Mouse (Mus musculus) hindbrain, embryonic 13.5 days (tissue): ENCODE measurements around the gene CK137956. TPM values are rescaled to one million over a fixed set of nuclear protein-coding genes. Genes with fewer than 3 reads are reported as not detected.

ENCODE experiments used
- ATAC-seq: fragments of 200-750 bp; cut with Nextera tagmentation; 2 replicates; pipeline ENCODE4 v1.8.0; 2017; ENCODE audit warnings: moderate TSS enrichment; ENCODE audit not compliant: low FRiP score
- H3K27ac ChIP-seq: fragments of 300-500 bp; sonication (generic); 2 replicates; pipeline ENCODE4 v1.5.1; 2015; ENCODE audit warnings: inconsistent platforms, mild to moderate bottlenecking, moderate library complexity
- H3K27me3 ChIP-seq: fragments of 300-500 bp; sonication (generic); 2 replicates; pipeline ENCODE4 v1.6.1; 2015; ENCODE audit warnings: mild to moderate bottlenecking, inconsistent platforms
- H3K36me3 ChIP-seq: fragments of 300-500 bp; sonication (generic); 2 replicates; pipeline ENCODE4 v1.6.1; 2015; ENCODE audit warnings: mild to moderate bottlenecking, inconsistent platforms
- H3K4me1 ChIP-seq: fragments of 300-500 bp; sonication (generic); replicated peaks from 2 replicates; pipeline ENCODE4 v1.6.1; 2015; ENCODE audit warnings: inconsistent platforms
- H3K4me2 ChIP-seq: fragments of 300-500 bp; sonication (generic); 2 replicates; pipeline ENCODE4 v1.6.1; 2015; ENCODE audit warnings: inconsistent platforms, mild to moderate bottlenecking, moderate library complexity
- H3K4me3 ChIP-seq: fragments of 300-500 bp; sonication (generic); 2 replicates; pipeline ENCODE4 v1.5.1; 2015; ENCODE audit warnings: mild to moderate bottlenecking, inconsistent platforms
- H3K9ac ChIP-seq: fragments of 300-500 bp; sonication (generic); 2 replicates; pipeline ENCODE4 v1.6.1; 2015; ENCODE audit warnings: mild to moderate bottlenecking, inconsistent platforms
- H3K9me3 ChIP-seq: fragments of 300-500 bp; sonication (generic); 2 replicates; pipeline ENCODE4 v1.6.1; 2016; ENCODE audit warnings: inconsistent platforms
- WGBS: fragments of 180-500 bp; shearing (Covaris S2); methylation state at CpG from one replicate; pipeline ENCODE4 v1.1.7; 2015; 5-methylcytosine and 5-hydroxymethylcytosine counted together
- polyA plus RNA-seq: library from polyadenylated mRNA; unstranded; fragments of >200 nt; fragmentation: Nextera tagmentation; extraction: Ambion mirVana; gene quantifications from 2 replicates; pipeline ENCODE4 v1.2.1, GENCODE M21; 2015

CK137956 gene
- polyA plus RNA-seq, 1 experiment from 2014 or later = 0.69 TPM

DNA sequence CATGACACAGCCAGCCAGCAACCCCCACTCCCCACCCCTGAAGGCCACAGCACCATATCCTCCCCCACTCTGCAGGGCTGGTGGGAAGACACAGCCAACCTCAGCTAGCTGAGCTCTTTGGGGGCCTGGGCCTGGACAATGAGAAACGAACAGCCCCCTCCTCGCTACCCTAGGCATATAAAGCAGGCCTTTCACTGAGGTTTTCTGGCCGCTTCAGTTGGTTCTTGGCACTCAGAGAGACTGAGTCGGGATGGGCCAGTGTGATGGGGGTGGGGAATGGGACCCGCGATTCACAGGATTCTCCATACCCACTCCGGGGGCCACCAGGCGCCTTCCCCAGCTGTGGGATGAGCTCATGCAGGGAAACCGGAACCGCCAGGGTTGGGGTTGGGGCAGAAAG is 15.1 kb upstream of the CK137956 start:
- peaks cover 47% of the 10 kb centered on the region for H3K4me1 ChIP-seq
- 6% methylated on average over 10 of the region's 10 CpGs for WGBS

DNA sequence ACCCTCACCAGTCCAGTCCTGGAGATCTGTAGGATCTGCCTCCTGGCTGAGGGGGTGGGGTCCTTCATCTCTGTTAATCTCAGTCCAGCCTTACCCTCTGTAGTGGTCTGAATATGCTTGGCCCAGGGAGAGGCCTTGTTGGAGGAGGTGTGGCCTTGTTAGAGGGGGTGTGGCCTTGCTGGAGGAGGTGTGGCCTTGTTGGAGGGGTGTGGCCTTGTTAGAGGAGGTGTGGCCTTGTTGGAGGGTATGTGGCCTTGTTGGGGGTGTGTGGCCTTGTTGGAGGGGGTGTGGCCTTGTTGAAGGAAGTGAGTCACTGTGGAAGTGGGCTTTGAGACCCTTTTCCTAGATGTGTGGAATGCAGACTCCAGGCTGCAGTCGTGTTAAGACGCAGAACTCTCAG is 13.7 kb upstream of the CK137956 start:
- H3K4me3 ChIP-seq = no peak overlapping the region
- no peak overlapping the region for H3K4me2 ChIP-seq
- no peak for ATAC-seq
- no peak overlapping the region for H3K27ac ChIP-seq
- 93% methylated on average over 2 of the region's 2 CpGs for WGBS
- H3K27me3 ChIP-seq = peaks cover 39% of the 10 kb centered on the region
- no peaks in the 10 kb centered on the region for H3K36me3 ChIP-seq
- no peak overlapping the region for H3K9ac ChIP-seq
- peaks cover 33% of the 10 kb centered on the region for H3K4me1 ChIP-seq
- no peaks in the 10 kb centered on the region for H3K9me3 ChIP-seq

More for the DNA sequence above, 15.1 kb upstream of the CK137956 start:
- H3K4me3 ChIP-seq = peak overlapping the region; percentile 74; the same call in 1 of the 2 replicates
- no peaks in the 10 kb centered on the region for H3K9me3 ChIP-seq
- peak overlapping the region; percentile 89 for H3K27ac ChIP-seq
- ATAC-seq = peak; percentile 66
- peak overlapping the region; percentile 83 for H3K4me2 ChIP-seq
- H3K27me3 ChIP-seq = peaks cover 36% of the 10 kb centered on the region
- no peaks in the 10 kb centered on the region for H3K36me3 ChIP-seq
- H3K9ac ChIP-seq = peak overlapping the region; percentile 87

DNA sequence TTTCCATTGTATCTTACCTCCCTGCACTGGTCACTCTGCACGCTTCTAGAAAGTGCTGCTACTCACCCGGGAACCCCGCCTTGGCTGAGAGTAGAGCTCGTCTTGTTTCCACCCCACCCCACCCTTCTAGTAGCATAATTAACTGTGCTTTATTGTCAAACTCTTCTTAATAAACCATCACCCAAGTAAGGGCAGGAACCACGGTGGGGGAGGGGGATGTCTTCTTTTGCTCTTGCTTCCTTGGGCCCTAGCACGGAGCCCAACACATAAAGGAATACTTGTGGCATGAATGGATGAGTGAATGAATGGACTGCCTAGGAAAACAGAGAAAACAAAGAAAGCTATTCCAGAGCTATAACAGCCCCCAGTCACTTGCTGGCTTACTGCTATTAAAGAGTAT is 10.4 kb upstream of the CK137956 start:
- 27% methylated on average over 6 of the region's 6 CpGs for WGBS
- Histone ChIP-seq H3K27ac (no peak overlapping the region), H3K4me2 (no peak overlapping the region), H3K4me1 (peaks cover 8% of the 10 kb centered on the region), H3K9me3 (no peaks in the 10 kb centered on the region), H3K36me3 (no peaks in the 10 kb centered on the region), H3K4me3 (no peak overlapping the region), H3K9ac (no peak overlapping the region), H3K27me3 (peaks cover 41% of the 10 kb centered on the region)
- no peak for ATAC-seq

DNA sequence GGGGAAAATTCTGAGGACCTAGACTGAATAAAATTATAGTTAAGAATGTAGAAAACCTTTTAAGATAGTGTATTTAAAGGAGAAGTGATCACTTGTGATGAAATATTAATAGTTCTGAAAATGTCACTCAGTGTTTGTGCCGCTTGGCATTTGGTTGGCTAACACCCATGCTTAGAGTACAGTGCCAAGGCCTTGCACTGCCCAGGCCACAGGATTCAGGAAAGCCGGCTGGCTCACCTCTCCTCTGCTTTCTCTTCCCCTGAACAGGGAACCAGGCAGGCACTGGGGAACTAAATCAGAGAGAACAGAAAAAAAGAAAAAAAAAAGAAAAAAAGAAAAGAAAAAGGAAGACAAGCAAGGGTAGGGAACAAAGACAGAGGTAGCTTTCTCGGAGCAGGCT is 2.2 kb upstream of the CK137956 start:
- no peak for ATAC-seq
- Histone ChIP-seq H3K4me2 (no peak overlapping the region), H3K9ac (no peak overlapping the region), H3K27me3 (peaks cover 36% of the 10 kb centered on the region), H3K4me1 (peaks cover 26% of the 10 kb centered on the region), H3K36me3 (no peaks in the 10 kb centered on the region), H3K27ac (no peak overlapping the region), H3K4me3 (no peak overlapping the region), H3K9me3 (no peaks in the 10 kb centered on the region)
- 78% methylated on average over 3 of the region's 3 CpGs for WGBS

DNA sequence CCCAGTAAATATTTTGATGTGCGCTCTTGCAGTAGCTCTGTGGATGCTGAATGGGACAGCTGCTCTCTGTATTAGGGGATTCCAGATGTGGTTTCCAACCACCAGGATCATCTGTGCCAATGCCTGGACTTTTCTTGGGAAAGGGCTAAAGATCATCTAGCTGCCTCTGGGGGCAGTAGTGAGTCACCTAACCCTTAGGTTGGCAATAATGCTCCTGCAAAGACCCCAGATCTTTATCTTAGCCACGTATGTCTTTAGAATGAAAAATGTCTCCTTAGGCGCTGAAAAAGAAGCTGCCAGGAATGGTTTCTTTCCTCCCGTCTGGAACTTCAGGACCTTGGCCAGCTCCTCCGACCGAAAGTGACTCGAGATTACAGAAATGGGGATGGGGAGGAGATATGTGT is 731 bp downstream of the CK137956 start:
- Histone ChIP-seq H3K9me3 (no peaks in the 10 kb centered on the region), H3K4me2 (no peak overlapping the region), H3K4me1 (peaks cover 26% of the 10 kb centered on the region), H3K9ac (no peak overlapping the region), H3K27me3 (peaks cover 36% of the 10 kb centered on the region), H3K27ac (no peak overlapping the region), H3K36me3 (no peaks in the 10 kb centered on the region), H3K4me3 (no peak overlapping the region)
- ATAC-seq = no peak
- 9% methylated on average over 7 of the region's 7 CpGs for WGBS

DNA sequence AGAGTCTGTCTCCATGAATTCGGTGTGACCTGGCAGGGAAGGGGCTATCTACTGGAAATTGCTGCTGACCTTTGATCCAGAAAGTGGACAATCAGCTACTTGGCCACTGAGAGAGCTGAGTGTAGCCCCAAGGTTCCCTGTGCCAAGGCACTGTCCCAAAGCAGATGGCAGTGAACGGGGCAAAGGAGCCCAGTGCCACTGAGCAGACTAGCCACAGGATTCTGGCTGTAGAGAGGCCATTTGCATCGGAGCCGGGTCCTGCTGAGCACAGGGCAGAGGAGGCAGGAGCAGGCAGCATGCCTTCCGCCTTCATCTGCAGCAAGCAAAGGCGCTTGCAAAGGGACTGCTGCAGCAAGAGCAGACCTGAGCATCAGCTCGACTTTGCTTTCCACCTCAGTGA is 1.6 kb downstream of the CK137956 start:
- Histone ChIP-seq H3K9me3 (no peaks in the 10 kb centered on the region), H3K27me3 (peaks cover 36% of the 10 kb centered on the region), H3K9ac (no peak overlapping the region), H3K4me1 (peaks cover 26% of the 10 kb centered on the region), H3K27ac (no peak overlapping the region), H3K4me3 (no peak overlapping the region), H3K36me3 (no peaks in the 10 kb centered on the region), H3K4me2 (no peak overlapping the region)
- WGBS = 20% methylated on average over 7 of the region's 7 CpGs
- no peak for ATAC-seq

DNA sequence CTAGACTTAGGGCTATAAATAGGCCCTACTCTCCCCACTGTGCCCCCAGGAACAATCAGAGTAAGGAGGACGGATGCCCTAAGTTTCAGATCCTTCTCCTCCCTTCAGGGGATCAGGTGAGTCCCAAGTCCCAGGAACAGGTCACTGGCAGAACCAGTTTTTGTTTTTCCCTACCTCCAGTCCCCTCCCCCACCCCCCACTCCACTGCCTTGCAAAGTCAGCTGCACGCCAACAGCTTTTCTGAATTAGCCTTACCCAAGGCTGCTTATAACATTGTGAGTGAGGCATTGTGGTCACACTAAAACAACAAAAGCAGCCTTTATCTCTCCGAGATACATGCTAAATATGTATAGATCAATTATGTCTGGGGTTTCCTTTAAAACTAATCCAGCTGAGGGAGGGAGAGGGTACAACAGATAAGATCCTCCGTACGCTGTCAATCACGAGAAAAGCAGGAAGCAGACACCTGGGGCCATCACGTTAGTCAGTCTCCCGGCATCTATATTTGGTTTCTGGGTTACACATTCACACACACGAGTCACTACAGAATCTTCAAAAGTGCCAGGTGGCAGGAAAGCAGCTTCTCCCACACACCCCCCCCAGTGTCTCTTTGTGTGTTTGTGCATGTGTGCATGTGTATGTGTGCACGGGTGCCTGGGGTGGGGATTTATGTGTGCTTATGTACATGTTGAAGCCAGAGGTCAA is 17.6 kb downstream of the CK137956 start:
- H3K27me3 ChIP-seq = no peaks in the 10 kb centered on the region
- 52% methylated on average over 10 of the region's 10 CpGs for WGBS
- H3K9me3 ChIP-seq = no peaks in the 10 kb centered on the region
- H3K4me1 ChIP-seq = 0 out of 2 replicates have a peak, but pooled peaks cover 6% of the 10 kb centered on the region
- no peak overlapping the region for H3K27ac ChIP-seq
- H3K4me2 ChIP-seq = no peak overlapping the region
- ATAC-seq = no peak
- H3K36me3 ChIP-seq = no peaks in the 10 kb centered on the region
- no peak overlapping the region for H3K4me3 ChIP-seq
- H3K9ac ChIP-seq = no peak overlapping the region

DNA sequence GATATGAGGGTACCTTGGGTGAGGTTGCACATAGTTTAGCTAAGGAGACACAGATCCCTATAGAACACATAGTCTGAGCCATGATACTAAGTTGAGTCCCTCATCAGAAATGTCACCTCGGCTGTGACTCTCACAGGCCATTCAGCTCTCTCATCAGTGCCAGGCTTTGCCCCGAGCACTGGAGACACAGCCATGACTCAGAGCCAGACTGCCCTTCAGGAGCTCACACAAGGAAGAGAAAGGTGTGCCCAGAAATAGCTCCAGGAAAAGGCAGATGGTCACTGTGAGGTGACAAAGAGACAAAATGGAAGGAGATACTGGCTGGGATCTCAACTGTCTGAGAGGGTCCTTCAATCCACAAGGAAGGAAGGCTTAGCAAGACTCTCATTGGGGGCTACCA is 23.1 kb downstream of the CK137956 start:
- H3K27me3 ChIP-seq = no peaks in the 10 kb centered on the region
- H3K9me3 ChIP-seq = no peaks in the 10 kb centered on the region
- H3K4me1 ChIP-seq = 0 out of 2 replicates have a peak, but pooled peaks cover under 1% of the 10 kb centered on the region
- no peak overlapping the region for H3K9ac ChIP-seq
- no peak overlapping the region for H3K4me3 ChIP-seq
- ATAC-seq = no peak
- H3K27ac ChIP-seq = no peak overlapping the region
- WGBS = 93% methylated on average over 2 of the region's 2 CpGs
- no peak overlapping the region for H3K4me2 ChIP-seq
- H3K36me3 ChIP-seq = no peaks in the 10 kb centered on the region

DNA sequence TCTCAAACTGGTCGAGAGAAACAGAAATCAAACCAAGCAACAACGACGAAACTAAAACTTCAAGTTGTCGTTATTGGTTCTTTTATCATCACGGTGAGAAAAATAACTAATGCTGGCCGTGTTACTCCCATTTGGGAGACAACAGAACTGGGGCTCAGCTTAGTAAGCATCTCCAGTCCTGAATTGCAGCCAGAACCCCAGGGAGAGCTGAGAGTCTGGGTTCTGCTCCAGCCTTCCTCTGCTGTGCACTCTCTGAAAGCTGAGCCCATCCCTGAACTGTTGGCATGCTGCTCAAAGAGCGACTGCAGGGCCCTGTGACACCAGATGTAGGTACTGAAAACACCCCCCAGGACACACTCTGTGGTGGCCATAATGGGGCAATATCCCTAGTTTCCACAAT is 33.3 kb downstream of the CK137956 start:
- 87% methylated on average over 7 of the region's 7 CpGs for WGBS
- no peaks in the 10 kb centered on the region for H3K9me3 ChIP-seq
- no peaks in the 10 kb centered on the region for H3K27me3 ChIP-seq
- no peaks in the 10 kb centered on the region for H3K36me3 ChIP-seq
- no peak overlapping the region for H3K4me3 ChIP-seq
- H3K9ac ChIP-seq = no peak overlapping the region
- H3K4me1 ChIP-seq = no peaks in the 10 kb centered on the region
- ATAC-seq = no peak
- H3K27ac ChIP-seq = no peak overlapping the region
- no peak overlapping the region for H3K4me2 ChIP-seq

DNA sequence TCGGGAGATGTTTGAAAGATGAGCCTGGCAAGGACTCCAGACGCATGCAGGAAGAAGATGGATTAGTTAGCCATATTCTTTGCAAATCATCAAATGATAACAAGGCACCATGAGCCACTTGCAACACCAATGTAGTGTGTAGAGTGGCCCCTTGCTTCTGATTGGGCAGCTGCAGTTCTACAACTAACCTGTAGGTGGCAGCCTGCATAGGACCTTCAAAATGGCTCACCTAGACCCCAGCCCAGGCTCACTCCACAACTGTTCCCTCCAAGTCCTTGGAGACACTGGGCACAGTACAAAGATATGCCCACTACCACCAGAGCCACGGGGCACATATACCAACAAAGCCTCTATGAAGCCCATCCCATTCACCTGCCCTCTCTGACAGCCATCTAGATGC is 35.4 kb downstream of the CK137956 start:
- Histone ChIP-seq H3K4me2 (no peak overlapping the region), H3K4me3 (no peak overlapping the region), H3K9me3 (no peaks in the 10 kb centered on the region), H3K4me1 (no peaks in the 10 kb centered on the region), H3K27me3 (no peaks in the 10 kb centered on the region), H3K9ac (no peak overlapping the region), H3K36me3 (no peaks in the 10 kb centered on the region), H3K27ac (no peak overlapping the region)
- WGBS = 51% methylated on average over 3 of the region's 3 CpGs
- no peak for ATAC-seq

DNA sequence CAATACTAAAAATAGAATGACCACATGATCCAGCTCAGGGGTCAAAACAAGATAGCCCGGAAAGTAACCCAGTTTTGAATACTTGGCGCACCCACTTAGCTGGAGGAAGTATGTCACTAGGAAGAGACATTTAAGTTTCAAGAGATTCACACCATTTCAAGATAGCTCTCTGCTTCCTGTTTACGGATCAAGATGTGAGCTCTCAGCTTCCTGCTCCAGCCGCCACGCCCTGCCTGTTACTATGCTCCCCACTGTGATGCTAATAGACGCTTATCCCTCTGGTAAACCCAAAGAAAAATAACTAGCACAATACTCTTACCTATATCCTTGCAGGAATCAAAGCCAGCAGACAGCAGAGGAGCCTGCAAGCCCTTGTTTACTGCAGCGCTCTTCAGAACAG is 57.2 kb downstream of the CK137956 start:
- H3K9ac ChIP-seq = no peak overlapping the region
- H3K27ac ChIP-seq = no peak overlapping the region
- H3K4me3 ChIP-seq = no peak overlapping the region
- H3K4me1 ChIP-seq = no peaks in the 10 kb centered on the region
- ATAC-seq = no peak
- H3K36me3 ChIP-seq = no peaks in the 10 kb centered on the region
- 87% methylated on average over 7 of the region's 7 CpGs for WGBS
- no peak overlapping the region for H3K4me2 ChIP-seq
- no peaks in the 10 kb centered on the region for H3K27me3 ChIP-seq
- H3K9me3 ChIP-seq = no peaks in the 10 kb centered on the region

DNA sequence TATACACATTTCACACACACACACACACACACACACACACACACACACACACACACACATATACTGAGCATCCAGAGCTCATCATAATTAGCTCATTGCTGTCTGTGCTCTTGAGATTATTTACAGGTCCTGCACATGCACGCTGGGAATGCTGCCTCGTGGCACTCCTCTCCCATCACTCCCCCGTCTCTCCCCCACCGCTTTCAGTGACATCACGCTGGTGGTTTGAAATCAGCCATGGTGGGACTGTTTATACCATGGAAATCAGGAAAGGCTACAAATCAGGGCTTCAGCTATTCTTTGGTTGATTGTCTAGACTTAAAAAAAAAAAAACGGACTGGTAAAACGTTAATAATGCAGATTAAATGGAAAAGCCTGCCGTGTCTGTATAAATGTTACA is 63.6 kb downstream of the CK137956 start:
- 65% methylated on average over 8 of the region's 8 CpGs for WGBS
- Histone ChIP-seq H3K27ac (peak overlapping the region; percentile 58), H3K4me2 (no peak overlapping the region), H3K36me3 (no peaks in the 10 kb centered on the region), H3K4me3 (no peak overlapping the region), H3K9ac (no peak overlapping the region), H3K27me3 (no peaks in the 10 kb centered on the region), H3K9me3 (no peaks in the 10 kb centered on the region), H3K4me1 (peaks cover 9% of the 10 kb centered on the region)
- no peak for ATAC-seq

DNA sequence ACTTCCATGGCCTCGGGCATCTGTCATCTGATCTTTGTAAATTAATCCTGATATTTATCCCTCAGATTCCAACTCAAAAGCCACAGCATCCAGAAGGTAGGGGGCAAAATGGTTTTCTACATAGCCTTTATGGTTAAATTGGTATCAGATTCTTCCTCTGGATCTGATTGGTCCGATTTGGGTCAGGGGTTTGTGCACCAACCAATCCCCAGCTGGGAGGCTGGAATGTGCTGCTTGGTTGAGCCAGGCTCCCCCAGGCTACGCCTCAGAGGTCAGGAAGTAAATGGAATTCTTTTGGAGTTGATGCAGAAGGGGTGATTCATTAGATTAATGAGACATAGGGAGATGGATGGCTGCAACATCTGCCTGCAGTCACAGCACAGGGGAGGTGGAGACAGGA is 66.8 kb downstream of the CK137956 start:
- no peaks in the 10 kb centered on the region for H3K9me3 ChIP-seq
- H3K27ac ChIP-seq = no peak overlapping the region
- 68% methylated on average over 3 of the region's 3 CpGs for WGBS
- ATAC-seq = no peak
- no peak overlapping the region for H3K4me2 ChIP-seq
- peaks cover 9% of the 10 kb centered on the region for H3K4me1 ChIP-seq
- no peaks in the 10 kb centered on the region for H3K36me3 ChIP-seq
- H3K27me3 ChIP-seq = 0 out of 2 replicates have a peak, but pooled peaks cover 3% of the 10 kb centered on the region
- H3K4me3 ChIP-seq = no peak overlapping the region
- no peak overlapping the region for H3K9ac ChIP-seq
